Mouse (Mus musculus) hindbrain, embryonic 12.5 days (tissue): Measurements from ENCODE around the gene Cby1. TPM values are rescaled to one million over a fixed set of nuclear protein-coding genes. Genes with fewer than 3 reads are reported as not detected.

Experiments
- ATAC-seq: fragments of 200-750 bp; cut with Nextera tagmentation; 2 replicates; pipeline ENCODE4 v1.8.0; 2017; ENCODE audit warnings: moderate TSS enrichment; ENCODE audit not compliant: low FRiP score
- H3K27ac ChIP-seq: fragments of 300-500 bp; sonication (generic); 2 replicates; pipeline ENCODE4 v1.5.1; 2016; ENCODE audit warnings: mild to moderate bottlenecking
- H3K27me3 ChIP-seq: fragments of 300-500 bp; sonication (generic); 2 replicates; pipeline ENCODE4 v1.6.1; 2016; ENCODE audit warnings: mild to moderate bottlenecking
- H3K36me3 ChIP-seq: fragments of 300-500 bp; sonication (generic); 2 replicates; pipeline ENCODE4 v1.6.1; 2016; ENCODE audit warnings: mild to moderate bottlenecking
- H3K4me1 ChIP-seq: fragments of 300-500 bp; sonication (generic); 2 replicates; pipeline ENCODE4 v1.6.1; 2016
- H3K4me2 ChIP-seq: fragments of 300-500 bp; sonication (generic); replicated peaks from 2 replicates; pipeline ENCODE4 v1.6.1; 2016; ENCODE audit warnings: mild to moderate bottlenecking
- H3K4me3 ChIP-seq: fragments of 300-500 bp; sonication (generic); 2 replicates; pipeline ENCODE4 v1.5.1; 2016; ENCODE audit warnings: mild to moderate bottlenecking
- H3K9ac ChIP-seq: fragments of 300-500 bp; sonication (generic); 2 replicates; pipeline ENCODE4 v1.6.1; 2016; ENCODE audit warnings: mild to moderate bottlenecking, moderate library complexity
- H3K9me3 ChIP-seq: fragments of 300-500 bp; sonication (generic); replicated peaks from 2 replicates; pipeline ENCODE4 v1.6.1; 2016; ENCODE audit warnings: mild to moderate bottlenecking
- WGBS: fragments of 180-500 bp; shearing (Covaris S2); methylation state at CpG from one replicate; pipeline ENCODE4 v1.1.7; 2016; 5-methylcytosine and 5-hydroxymethylcytosine counted together
- polyA plus RNA-seq: library from polyadenylated mRNA; unstranded; fragments of >200 nt; fragmentation: Nextera tagmentation; extraction: Ambion mirVana; gene quantifications from 2 replicates; pipeline ENCODE4 v1.2.1, GENCODE M21; 2016

Gene Cby1
- 63.7 and 69.0 TPM in 2 replicates for polyA plus RNA-seq

DNA sequence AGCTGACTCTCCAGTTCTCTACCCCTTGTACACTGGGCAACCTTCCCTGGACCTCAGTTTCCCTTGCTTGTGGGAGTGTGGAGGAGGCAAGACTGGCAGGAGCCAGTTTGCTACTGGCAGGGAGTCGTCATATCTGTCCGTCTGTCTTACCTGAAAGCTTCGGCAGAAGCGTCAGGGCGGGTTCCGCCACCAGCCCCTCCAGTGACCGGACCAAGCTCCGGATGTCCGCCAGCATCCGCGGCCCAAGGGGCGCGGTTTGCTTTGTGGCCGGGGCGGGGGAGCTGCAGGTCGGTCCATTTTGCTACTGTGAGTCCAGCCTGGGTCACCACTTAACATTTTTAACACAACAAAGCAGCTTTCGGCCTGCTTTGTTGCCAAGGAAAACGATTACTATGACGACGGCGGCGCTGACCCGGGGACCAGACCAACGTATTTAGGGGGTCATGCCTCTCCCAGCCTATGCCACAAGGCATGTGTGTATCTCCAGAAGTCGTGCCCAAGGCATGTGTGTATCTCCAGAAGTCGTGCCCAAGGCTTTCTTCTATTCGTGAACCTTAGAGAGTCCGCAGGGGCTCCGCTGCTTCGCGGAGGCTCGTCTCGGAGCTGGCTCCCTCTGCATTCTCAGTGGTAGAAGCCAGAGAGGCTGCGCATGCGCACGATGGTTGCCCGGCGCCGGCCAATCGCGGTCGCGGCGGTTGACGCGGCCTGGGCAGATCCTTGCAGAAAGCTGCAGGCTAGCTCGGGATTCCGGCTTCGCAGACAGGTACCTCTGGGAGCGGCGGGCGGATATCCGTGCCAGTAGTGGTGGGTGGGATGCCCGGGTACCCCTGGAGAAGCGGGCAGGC, at the start of gene Cby1, which contains the start of gene Fam227a:
Gene Cby1, plus strand, starts transcription at position 669 of the 845 bp plus-strand sequence.
Gene Fam227a, minus strand, starts transcription at position 426 of the 845 bp plus-strand sequence.
- ATAC-seq, result peak; percentile 92
- H3K4me1 ChIP-seq, result peaks cover 7% of the 10 kb centered on the region
- H3K36me3 ChIP-seq, result peaks cover 20% of the 10 kb centered on the region
- under 1% methylated on average over 54 of the region's 55 CpGs for WGBS
- peak within 1 kb of the TSS; percentile 95 for H3K27ac ChIP-seq
- peak within 1 kb of the TSS; percentile 82 for H3K4me2 ChIP-seq
- no peaks in the 10 kb centered on the region for H3K27me3 ChIP-seq
- peak within 1 kb of the TSS; percentile 85 for H3K9ac ChIP-seq
- no peaks in the 10 kb centered on the region; the same call in 1 of the 2 replicates for H3K9me3 ChIP-seq
- H3K4me3 ChIP-seq, result peak within 1 kb of the TSS; percentile 82

- no peak overlapping the region for H3K4me3 ChIP-seq
- no peak overlapping the region for H3K27ac ChIP-seq
- H3K9me3 ChIP-seq, result peaks cover 5% of the 10 kb centered on the region; the same call in 1 of the 2 replicates
- no peak for ATAC-seq
- 97% methylated on average over 2 of the region's 2 CpGs for WGBS
- H3K27me3 ChIP-seq, result peaks cover 11% of the 10 kb centered on the region
- H3K4me2 ChIP-seq, result no peak overlapping the region
- no peak overlapping the region for H3K9ac ChIP-seq
- 0 out of 2 replicates have a peak, but pooled peaks cover 8% of the 10 kb centered on the region for H3K4me1 ChIP-seq
- H3K36me3 ChIP-seq, result peaks cover 29% of the 10 kb centered on the region
These were observed 49.8 kb upstream of the Cby1 start for GRCm38 (mm10) chr15:79609226-79609625.

DNA sequence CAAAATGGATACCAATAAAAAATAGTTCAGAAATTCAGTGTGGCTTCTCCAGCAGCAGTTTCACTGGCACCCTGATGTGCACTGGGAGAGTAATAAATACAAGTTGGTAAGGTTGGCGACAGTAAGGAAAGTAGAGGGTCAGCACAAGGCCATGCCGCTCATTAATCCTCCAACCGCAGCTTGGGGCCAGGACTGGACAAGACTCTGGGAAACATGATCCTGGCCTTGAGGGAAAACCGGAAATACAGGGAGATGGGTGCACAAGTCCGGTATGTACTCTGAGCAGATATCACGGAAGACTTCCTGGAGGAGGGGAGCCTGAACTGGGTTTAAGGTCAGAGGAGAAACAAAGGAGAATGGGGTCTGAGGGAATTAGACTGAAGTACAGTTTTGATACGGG, 43.5 kb upstream of the Cby1 start:
- no peak overlapping the region for H3K27ac ChIP-seq
- WGBS, result 89% methylated on average over 7 of the region's 7 CpGs
- H3K36me3 ChIP-seq, result peaks cover 79% of the 10 kb centered on the region
- no peaks in the 10 kb centered on the region for H3K27me3 ChIP-seq
- H3K9me3 ChIP-seq, result 0 out of 2 replicates have a peak, but pooled peaks cover 2% of the 10 kb centered on the region
- no peak overlapping the region for H3K4me3 ChIP-seq
- H3K4me1 ChIP-seq, result no peaks in the 10 kb centered on the region
- H3K9ac ChIP-seq, result no peak overlapping the region
- ATAC-seq, result no peak
- no peak overlapping the region for H3K4me2 ChIP-seq

- WGBS, result 87% methylated on average over 5 of the region's 5 CpGs
- H3K4me2 ChIP-seq, result no peak overlapping the region
- H3K27me3 ChIP-seq, result no peaks in the 10 kb centered on the region
- no peaks in the 10 kb centered on the region for H3K4me1 ChIP-seq
- peaks cover 84% of the 10 kb centered on the region for H3K36me3 ChIP-seq
- H3K27ac ChIP-seq, result no peak overlapping the region
- H3K4me3 ChIP-seq, result no peak overlapping the region
- H3K9ac ChIP-seq, result no peak overlapping the region
- no peak for ATAC-seq
- H3K9me3 ChIP-seq, result no peaks in the 10 kb centered on the region
These were observed 42.3 kb upstream of the Cby1 start for GRCm38 (mm10) chr15:79616729-79617128.

DNA sequence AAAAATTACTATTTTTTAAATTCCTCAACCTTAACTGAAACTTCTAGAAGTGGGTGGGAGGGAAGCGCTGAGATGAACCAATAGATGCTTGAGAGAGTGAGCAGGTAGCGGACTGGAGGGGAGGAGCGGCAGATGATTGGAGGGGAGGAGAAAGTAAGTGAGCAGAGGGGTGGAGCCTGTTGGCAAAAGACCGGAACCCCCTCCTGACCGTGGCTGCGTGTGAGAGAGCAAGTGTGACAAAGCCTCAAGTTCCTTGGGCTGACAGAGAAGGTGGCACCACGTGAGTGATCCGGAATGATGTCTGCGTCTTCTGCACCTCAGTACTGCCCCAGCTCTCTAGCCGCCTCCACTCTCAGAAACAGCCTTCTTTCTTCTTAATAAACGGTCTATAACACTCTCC, 41.9 kb upstream of the Cby1 start:
- no peak for ATAC-seq
- Histone ChIP-seq H3K4me1 (no peaks in the 10 kb centered on the region), H3K9ac (no peak overlapping the region), H3K9me3 (no peaks in the 10 kb centered on the region), H3K4me2 (no peak overlapping the region), H3K27me3 (no peaks in the 10 kb centered on the region), H3K4me3 (no peak overlapping the region), H3K27ac (no peak overlapping the region), H3K36me3 (peaks cover 85% of the 10 kb centered on the region)
- WGBS, result 81% methylated on average over 11 of the region's 11 CpGs

DNA sequence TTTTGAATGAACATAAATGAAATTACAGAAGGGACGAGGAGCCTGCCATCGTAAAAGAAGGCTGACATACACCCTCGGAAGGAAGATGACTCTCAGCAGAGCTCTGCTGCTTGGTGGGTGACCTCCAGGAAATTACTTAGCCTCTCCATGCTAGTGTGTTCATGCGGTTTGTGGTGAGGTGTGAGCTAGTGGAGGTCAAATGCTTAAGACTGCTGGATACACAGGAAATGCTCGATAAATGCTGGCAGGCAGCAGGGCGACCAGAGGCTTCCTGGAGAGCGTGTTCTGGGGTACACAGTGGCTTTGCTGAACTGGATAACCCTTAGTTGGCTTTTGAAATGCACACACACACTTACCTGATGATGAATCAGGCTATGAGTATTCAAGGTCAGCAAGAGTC, 40.5 kb upstream of the Cby1 start:
- Histone ChIP-seq H3K36me3 (peaks cover 87% of the 10 kb centered on the region), H3K9ac (no peak overlapping the region), H3K9me3 (no peaks in the 10 kb centered on the region), H3K27me3 (no peaks in the 10 kb centered on the region), H3K27ac (no peak overlapping the region), H3K4me1 (no peaks in the 10 kb centered on the region), H3K4me2 (no peak overlapping the region), H3K4me3 (no peak overlapping the region)
- WGBS, result 89% methylated on average over 7 of the region's 7 CpGs
- ATAC-seq, result no peak

GRCm38 (mm10) chr15:79619770-79620414, 39.1 kb upstream of the Cby1 start:
- Histone ChIP-seq H3K36me3 (peaks cover 89% of the 10 kb centered on the region), H3K4me3 (no peak overlapping the region), H3K9me3 (no peaks in the 10 kb centered on the region), H3K27me3 (no peaks in the 10 kb centered on the region), H3K9ac (no peak overlapping the region), H3K4me1 (no peaks in the 10 kb centered on the region), H3K4me2 (no peak overlapping the region), H3K27ac (no peak overlapping the region)
- WGBS, result 81% methylated on average over 11 of the region's 11 CpGs
- no peak for ATAC-seq

DNA sequence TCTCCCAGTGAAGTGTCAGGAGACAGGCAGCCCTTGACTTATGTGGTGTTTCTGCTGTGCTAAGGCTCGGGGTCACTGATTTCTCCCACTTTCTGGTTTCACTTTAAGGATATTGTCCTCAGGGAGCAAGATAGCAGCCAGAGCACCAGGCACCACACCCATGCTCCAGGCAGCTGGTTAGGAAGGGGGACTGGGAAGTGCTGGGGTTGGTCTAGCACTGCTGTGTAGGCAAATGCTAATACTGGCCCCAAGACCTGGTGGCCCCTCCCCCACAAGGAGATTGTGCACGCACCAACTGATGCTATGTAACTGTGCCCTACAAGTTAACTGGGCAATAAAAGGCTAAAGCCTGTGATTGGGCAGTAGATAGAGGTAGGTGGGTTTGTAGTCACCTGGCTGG, 28.5 kb upstream of the Cby1 start:
- H3K27ac ChIP-seq, result no peak overlapping the region
- H3K4me2 ChIP-seq, result no peak overlapping the region
- H3K36me3 ChIP-seq, result peaks cover 93% of the 10 kb centered on the region
- H3K27me3 ChIP-seq, result no peaks in the 10 kb centered on the region
- 73% methylated on average over 2 of the region's 2 CpGs for WGBS
- H3K9me3 ChIP-seq, result no peaks in the 10 kb centered on the region
- H3K9ac ChIP-seq, result no peak overlapping the region
- no peaks in the 10 kb centered on the region for H3K4me1 ChIP-seq
- no peak overlapping the region for H3K4me3 ChIP-seq
- ATAC-seq, result no peak

DNA sequence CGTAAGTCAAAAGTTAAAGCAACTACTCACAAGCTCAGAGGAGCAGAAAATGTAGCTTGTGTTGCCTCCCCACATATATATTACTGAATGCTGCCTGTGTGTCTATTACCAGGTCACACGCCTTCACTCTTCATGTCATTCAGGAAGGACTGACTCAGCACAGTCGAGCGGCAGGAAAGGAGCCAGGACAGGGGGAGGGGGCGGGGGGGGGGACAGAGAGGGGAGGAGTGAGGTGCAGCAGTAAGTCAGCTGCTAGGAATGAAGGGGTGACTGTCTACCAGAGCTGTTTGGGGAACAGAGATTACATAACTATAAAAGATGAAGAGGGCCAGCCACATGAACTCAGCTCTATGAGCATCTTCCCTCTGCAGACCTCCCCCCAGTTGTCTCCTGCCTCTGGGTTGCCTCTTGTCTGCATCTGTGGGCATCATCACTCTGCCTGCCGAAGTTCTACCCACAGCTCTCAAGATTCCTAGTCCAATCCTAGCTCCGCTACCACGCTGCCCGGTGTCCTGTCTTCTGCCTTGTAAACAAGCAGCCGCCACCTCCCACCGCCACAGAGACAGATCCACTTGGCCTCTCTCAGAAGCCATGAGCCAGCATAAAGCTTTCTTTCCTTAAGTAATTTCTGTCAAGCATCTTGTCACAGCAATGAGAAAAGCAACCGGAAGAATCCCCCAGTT, 17.7 kb upstream of the Cby1 start:
- peaks cover 67% of the 10 kb centered on the region for H3K36me3 ChIP-seq
- H3K27ac ChIP-seq, result no peak overlapping the region
- H3K4me1 ChIP-seq, result no peaks in the 10 kb centered on the region
- no peaks in the 10 kb centered on the region for H3K27me3 ChIP-seq
- H3K4me3 ChIP-seq, result no peak overlapping the region
- no peak overlapping the region for H3K4me2 ChIP-seq
- no peak overlapping the region for H3K9ac ChIP-seq
- no peaks in the 10 kb centered on the region for H3K9me3 ChIP-seq
- 84% methylated on average over 12 of the region's 12 CpGs for WGBS
- ATAC-seq, result no peak

GRCm38 (mm10) chr15:79645483-79645882, 13.5 kb upstream of the Cby1 start:
- Histone ChIP-seq H3K9ac (no peak overlapping the region), H3K4me2 (no peak overlapping the region), H3K4me1 (no peaks in the 10 kb centered on the region), H3K27ac (no peak overlapping the region), H3K36me3 (peaks cover 67% of the 10 kb centered on the region), H3K27me3 (no peaks in the 10 kb centered on the region), H3K4me3 (no peak overlapping the region), H3K9me3 (no peaks in the 10 kb centered on the region)
- ATAC-seq, result no peak
- 88% methylated on average over 2 of the region's 2 CpGs for WGBS

- Histone ChIP-seq H3K27me3 (no peaks in the 10 kb centered on the region), H3K36me3 (peaks cover 50% of the 10 kb centered on the region), H3K4me2 (no peak overlapping the region), H3K9me3 (no peaks in the 10 kb centered on the region), H3K27ac (no peak overlapping the region), H3K9ac (no peak overlapping the region), H3K4me1 (no peaks in the 10 kb centered on the region), H3K4me3 (no peak overlapping the region)
- ATAC-seq, result no peak
- 91% methylated on average over 12 of the region's 12 CpGs for WGBS
These were observed 10.9 kb upstream of the Cby1 start for GRCm38 (mm10) chr15:79648130-79648529.

- H3K9ac ChIP-seq, result no peak overlapping the region
- no peaks in the 10 kb centered on the region for H3K9me3 ChIP-seq
- no peak overlapping the region for H3K4me3 ChIP-seq
- H3K27ac ChIP-seq, result no peak overlapping the region
- H3K4me2 ChIP-seq, result no peak overlapping the region
- ATAC-seq, result no peak
- H3K27me3 ChIP-seq, result no peaks in the 10 kb centered on the region
- H3K4me1 ChIP-seq, result no peaks in the 10 kb centered on the region
- peaks cover 42% of the 10 kb centered on the region for H3K36me3 ChIP-seq
These were observed 8.4 kb upstream of the Cby1 start for GRCm38 (mm10) chr15:79650569-79650968.
